Mouse (Mus musculus): Measurements from ENCODE around the gene Abi2. TPM values are rescaled to one million over a fixed set of nuclear protein-coding genes. Genes with fewer than 3 reads are reported as not detected.

The Abi2 gene
- total RNA-seq, 2 experiments from 2014 or later, result 380 to 385 TPM

DNA sequence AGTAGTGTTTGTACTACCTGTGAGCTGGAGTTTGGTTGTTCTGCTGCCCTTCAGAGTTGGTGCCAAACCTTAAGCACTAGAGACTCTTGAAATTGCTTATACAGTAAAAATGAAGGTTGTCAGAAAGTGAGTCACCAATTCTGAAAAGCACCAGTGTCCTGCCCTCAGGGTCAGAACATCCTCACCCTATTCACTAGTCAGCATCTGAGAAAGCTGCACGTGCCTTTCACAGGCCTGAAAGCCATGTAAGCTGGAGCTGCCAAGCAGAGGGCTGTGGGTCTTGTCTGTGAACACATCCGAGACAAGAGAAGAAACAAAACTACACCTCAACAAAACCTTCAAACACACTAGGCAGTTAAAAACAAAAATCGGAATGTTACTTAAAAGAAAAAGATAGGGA lies 76.2 kb downstream of the Abi2 start:
- no peak for DNase-seq (ENCODE audit: low spot score in 2 of 2)

DNA sequence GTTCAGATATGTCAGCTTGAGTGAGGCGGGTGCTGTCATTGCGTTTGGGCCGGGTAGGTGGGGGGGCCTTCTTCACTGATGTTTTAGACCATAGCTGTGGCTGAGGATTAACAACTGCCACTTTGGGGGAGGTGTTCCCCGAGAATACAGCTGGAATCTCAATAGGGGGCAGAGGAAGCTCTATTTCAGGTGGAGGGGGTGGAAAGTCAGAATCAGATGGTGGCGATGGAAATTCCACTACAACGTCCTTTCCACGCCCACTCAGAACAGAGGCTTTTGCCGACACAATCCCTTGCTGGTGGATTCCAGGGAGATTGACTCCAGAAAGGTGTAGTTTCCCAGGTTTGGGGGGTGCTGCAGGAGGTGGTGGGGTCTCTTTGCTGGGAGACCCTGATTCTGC lies 79.2 kb downstream of the Abi2 start:
- peak; percentile 36 to 52 for DNase-seq (ENCODE audit: low spot score in 2 of 2)

DNA sequence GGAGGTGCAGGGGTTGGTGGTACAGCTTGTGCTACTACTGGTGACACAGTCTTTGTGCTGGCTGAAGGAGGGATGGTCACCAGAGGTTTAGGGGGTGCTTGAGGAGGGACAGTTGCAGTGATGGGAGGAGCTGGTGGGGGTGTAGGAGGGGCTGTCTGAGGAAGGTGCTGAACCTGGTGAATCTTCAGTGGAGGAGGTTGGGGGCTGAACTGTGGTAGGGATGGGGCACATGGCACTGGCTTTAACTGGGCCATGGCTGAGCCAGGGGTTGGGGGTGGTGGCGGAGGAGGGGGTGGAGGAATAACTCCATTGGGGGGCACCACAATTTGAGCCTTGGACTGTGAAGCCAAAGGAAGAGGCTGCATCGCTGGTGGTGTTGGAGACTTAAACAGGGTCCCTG lies 80.2 kb downstream of the Abi2 start:
- DNase-seq (ENCODE audit: low spot score in 2 of 2), result no peak

DNA sequence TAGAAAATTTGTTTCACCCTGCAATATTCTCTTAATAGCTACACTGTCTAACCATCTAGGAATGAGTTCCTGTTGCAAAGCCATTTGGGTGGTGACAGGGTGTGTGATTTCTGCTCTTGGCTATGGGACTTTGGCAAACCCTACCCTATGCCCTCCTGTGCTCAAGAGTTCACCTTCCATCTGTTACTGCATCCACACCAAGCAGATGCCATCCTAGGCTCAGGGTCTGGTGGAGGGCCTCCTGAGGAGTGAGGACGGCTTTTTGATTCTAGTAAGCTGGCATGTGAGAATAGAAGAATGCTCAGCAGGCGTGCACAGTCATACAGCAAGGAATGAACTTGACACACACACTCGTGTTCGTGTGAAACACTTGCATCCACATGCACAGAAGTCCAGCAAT lies 81.1 kb downstream of the Abi2 start:
- no peak for DNase-seq (ENCODE audit: low spot score in 2 of 2)

DNA sequence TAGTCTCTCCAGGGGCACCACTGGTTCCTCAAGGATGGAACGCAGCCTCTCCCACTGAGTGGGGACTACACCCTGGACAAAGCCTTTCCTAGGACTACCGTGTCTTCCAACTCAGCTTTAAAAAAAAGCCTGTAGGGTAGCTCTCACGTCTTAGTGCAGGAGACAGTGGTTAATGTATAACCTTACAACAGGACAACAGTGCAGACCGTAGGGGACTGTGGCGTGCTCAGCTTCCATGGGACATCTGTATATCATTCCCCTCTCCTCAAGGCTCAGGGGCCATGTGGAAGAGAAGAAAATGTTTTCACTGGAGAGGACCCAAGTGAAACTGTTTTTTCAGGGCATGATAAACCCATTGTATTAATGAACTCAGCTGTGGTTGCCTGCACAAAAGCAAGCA lies 83.0 kb downstream of the Abi2 start:
- DNase-seq (ENCODE audit: low spot score in 2 of 2), result no peak

DNA sequence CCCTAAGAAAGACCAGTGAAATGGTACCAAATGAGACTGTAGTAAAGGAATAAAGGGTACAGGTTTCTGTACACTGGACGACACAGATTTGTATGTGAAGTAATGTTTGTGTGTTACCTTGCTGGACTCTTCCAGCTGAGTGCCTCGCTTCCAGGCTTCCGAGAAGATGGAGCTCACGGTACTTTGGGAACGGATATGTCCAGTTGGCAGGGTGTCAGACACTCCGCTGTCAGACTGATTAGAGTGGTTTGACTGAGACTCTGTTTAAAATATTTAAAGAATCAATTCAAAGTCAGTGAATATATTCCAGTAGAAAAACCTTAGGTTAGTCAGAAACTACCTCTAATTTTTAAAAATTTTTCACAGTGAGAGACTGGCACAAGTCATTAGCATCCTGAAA lies 84.0 kb downstream of the Abi2 start:
- no peak for DNase-seq (ENCODE audit: low spot score in 2 of 2)

DNA sequence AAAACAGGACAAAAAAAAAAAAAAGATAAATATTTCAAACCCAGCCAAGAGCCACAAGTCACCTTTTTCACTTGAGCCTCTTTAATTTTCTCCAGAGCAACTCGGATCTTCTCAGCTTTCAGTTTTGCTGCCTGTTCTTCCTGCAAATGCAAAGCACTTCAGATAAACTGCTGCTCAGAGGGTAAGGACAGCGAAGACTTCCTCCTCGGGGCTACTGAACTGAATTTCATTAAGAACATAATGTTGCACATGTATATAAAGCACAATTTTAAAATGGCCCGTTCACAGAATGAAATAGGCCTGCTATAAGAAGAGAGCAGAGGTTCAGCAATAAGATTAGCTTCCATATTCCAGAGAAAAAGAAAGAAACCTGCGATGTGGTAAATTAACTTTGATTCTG lies 94.0 kb downstream of the Abi2 start:
- no peak for DNase-seq (ENCODE audit: low spot score in 2 of 2)

DNA sequence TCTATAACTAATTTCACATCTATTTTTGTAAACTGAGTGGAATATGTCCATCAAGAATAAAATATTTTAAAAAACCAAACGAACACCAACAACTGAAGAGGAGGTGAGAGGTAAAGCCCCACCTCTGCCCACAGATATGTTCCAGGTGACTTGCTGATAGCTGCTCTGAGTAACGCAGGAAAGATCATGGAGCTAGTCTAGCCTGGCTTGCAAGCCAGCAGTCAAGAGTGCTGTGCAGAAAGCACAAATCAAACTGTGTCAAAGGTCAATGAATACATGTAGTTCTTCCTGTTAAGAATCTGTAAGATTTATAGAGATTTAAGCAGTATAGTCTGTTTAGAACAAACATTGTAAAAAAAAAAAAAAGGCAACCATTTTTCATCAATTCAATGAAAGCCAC lies 101.2 kb downstream of the Abi2 start:
- no peak for DNase-seq (ENCODE audit: low spot score in 2 of 2)

DNA sequence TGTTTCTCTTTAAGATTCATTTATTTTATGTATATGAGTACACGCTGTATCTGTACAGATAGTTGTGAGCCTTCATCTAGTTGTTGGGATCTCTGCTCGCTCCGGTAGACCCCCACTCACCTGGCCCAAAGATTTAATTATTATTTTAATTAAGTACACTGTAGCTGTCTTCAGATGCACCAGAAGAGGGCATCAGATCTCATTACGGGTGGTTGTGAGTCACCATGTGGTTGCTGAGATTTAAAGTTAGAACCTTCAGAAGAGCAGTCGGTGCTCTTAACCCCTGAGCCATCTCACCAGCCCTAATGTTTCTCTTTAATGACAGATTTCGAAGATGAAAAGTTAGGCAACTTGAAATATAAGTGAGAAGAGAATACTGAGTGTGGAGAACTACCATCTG lies 120.7 kb downstream of the Abi2 start:
- DNase-seq (ENCODE audit: low spot score in 2 of 2), result no peak

DNA sequence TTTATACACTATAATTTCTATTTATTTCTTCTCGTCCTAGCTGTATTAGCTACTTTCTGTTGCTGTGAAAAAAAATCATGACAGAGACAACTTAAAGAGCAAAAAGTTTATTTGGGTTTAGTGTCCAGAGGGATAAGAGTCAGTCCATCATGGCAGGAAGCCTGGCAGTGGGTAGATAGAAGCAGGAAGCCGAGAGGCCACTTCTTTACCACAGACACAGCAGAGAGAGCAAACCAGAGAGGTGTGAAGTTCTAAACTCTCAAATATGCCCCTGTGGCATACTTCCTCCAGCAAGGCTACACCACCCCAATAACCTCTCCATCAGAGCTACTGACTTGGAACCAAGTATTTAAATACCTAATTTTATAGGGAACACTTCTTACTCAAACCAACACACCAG lies 121.2 kb downstream of the Abi2 start:
- no peak for DNase-seq (ENCODE audit: low spot score in 2 of 2)

Other genes starting within 250 kb of the Abi2 start
- 10 to 100 TPM; 26.2 to 26.5 TPM for gene Nbeal1, start 229.0 kb upstream of the Abi2 start, total RNA-seq (2021)
- gene Cyp20a1, start 66.3 kb upstream of the Abi2 start, total RNA-seq (2021), result 1 to 10 TPM; 8.9 to 9.9 TPM
- 10 to 100 TPM; 72.4 to 82.9 TPM for gene Raph1, start 157.5 kb downstream of the Abi2 start, total RNA-seq (2021)